Mouse (Mus musculus) heart, postnatal 25 days (tissue): ENCODE measurements around the gene Olfr1157. TPM values are rescaled to one million over a fixed set of nuclear protein-coding genes. Genes with fewer than 3 reads are reported as not detected.

Experiments
- DNase-seq: peaks from one replicate; pipeline ENCODE4 v3.0.0; 2022; ENCODE audit warnings: low spot score
- intact Hi-C: fragments of 180-260 bp; cut with DNase I; formaldehyde crosslinking; loops from one replicate; pipeline ENCODE4 v1.15.1; 2025
- total RNA-seq, 2 experiments: library from RNA; stranded (reverse); gene quantifications; 2 replicates each; pipeline ENCODE4 v1.2.3; 2021

Olfr1157 gene
- not detected for total RNA-seq

DNA sequence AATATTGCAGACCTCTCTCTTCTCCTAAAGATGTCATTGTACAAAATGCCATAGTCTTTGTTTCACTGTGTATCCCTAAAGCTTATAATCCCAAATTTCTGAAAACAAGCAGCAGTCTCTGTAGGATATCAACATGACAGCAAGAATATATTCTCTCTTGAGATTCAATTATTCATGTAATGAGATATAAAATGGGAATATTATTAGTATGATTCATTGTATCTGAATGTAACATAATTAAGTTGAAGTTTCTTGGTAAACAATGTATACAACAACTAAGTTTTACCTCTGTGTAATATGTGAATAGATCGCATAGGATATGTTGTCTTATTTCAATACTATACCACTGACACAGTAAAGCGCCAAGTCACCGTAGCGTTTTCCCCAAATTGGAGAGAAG lies at the start of gene Olfr1157:
Olfr1157 (minus strand) TSS at position 101 of the 400 bp plus-strand sequence.
- DNase-seq = no peak
- intact Hi-C loops = no loop called here

DNA sequence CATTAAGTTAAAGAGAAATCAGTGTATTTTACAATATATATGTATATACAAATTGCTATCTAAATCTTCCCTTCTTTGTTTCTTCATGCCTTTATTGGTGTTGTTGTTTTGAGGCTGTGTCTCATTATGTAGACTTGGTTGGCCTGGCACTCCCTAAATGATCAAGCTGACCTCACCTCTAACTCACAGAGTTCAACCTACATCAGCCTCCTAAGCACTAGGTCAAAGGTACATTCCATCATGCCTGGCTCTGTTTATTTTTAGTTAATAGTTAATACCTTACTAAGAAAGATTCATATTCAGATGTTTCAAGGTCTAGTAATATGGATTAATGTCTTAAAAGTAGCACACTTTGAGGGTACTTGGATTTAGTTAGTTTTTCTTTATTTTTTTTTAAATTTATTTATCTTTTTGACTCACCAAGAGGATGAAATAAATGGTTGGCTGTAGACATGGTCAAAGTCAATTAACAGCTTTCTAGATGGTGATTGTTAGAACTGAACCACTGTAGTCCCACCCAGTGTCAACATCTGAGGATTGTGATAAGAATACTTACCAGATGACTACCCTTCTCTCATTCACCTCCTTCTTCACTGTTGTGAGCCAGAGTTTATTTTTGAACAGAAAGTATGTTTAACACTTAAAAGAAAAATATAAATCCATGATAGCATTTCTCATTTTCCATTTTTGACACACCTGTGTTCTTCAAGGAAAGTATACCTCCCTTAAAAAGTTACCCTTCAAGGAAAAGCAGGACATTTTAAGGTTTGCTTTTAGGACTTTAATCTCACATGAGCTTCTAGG lies 39.6 kb upstream of the Olfr1157 start, which contains the start of gene Olfr1160:
Olfr1160 (minus strand) TSS at position 754 of the 804 bp plus-strand sequence.
- intact Hi-C loops = no loop called here

DNA sequence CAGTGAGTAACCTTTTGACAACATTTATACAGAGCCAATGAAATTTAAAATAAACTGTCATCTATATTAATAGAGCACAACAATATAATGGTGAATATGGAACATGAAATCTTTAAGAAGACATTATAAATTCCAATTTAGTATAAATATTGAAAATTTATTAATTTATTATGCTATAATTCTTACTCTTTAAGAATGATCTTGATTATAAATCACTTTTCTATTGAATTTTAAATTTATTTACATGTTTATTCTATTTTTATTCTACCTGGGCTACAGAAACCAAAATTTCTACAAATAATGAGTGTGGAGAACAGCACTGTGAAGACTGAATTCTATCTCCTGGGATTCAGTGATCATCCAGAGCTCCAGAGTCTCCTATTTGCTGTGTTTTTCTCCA lies 21.7 kb upstream of the Olfr1157 start, which contains the start of gene Olfr1158:
Olfr1158 (plus strand) TSS at position 301 of the 400 bp plus-strand sequence.
- intact Hi-C loops = no loop called here
- DNase-seq = no peak

More for the DNA sequence above, 39.6 kb upstream of the Olfr1157 start, which contains the start of gene Olfr1160:
- no peak for DNase-seq

DNA sequence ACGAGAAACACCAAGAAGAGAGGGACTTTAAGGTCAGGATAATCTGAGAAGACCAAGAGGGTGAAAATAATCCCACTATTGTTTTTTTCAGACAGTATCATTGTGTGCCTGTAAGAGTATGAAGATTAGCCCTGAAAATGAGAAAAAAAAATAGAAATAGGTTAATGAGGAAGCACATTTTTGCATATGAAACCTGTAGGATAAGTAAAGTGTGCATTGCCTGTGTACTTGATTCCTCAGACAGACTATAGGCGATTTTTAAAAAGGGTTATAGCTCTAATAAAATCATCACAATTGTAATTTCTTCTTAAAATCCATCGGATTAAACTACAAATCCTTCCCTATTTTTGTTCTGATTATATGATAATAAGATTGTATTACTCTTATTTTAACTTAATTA lies 6.5 kb upstream of the Olfr1157 start, which contains the start of gene Olfr74:
Olfr74 (minus strand) TSS at position 101 of the 400 bp plus-strand sequence.
- intact Hi-C loops = no loop called here
- DNase-seq = no peak

DNA sequence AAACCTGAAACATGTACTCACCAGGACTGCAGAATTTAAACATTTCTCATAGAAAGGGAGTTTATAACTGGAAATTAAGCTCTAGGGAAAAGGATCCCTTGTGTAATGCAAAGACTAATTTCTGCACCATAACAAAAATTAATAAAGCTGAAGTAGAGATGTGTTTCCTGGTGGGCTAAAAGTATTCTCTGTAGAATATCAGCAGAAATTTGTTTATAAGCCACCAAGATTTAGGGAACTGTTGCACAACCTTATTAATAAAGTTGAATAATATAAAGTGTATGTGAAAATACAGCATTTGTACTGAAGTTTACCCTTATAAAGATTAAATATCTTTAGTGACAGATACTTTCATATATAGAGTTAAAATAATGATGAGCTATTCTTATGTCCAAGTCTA lies 15.1 kb downstream of the Olfr1157 start, which contains the start of gene Olfr1156:
Olfr1156 (minus strand) TSS at position 101 of the 400 bp plus-strand sequence.
- no peak for DNase-seq
- intact Hi-C loops = no loop called here

DNA sequence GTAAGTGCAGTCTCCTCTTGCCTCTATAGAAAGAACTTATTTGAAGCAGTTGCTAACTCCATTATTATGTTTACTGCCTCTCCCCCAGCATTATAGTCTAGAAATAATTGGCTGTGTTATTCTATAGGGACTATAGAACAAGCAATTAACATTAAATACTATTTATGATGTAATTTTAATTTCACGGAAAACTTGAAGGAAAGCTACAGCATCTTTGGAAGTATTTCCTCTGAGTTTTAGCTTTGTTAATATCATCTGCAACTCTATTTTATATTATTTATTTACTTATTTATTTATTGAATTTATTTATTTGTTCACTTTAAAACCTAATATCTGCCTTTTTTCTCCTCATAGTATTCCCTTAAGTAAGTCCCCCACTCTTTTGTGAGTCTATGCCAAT lies 23.1 kb downstream of the Olfr1157 start, which contains the start of gene Olfr1155:
Olfr1155 (minus strand) TSS at position 101 of the 400 bp plus-strand sequence.
- intact Hi-C loops = no loop called here
- no peak for DNase-seq

Other genes with a start within 250 kb of the Olfr1157 start
- not detected for gene Olfr1138, start 228.3 kb downstream of the Olfr1157 start, total RNA-seq
- gene Olfr1140, start 224.5 kb downstream of the Olfr1157 start, total RNA-seq = not detected
- gene Olfr1141, start 214.3 kb downstream of the Olfr1157 start, total RNA-seq = not detected
- not detected for gene Olfr152, start 188.8 kb downstream of the Olfr1157 start, total RNA-seq
- gene Olfr1143, start 167.7 kb downstream of the Olfr1157 start, total RNA-seq = not detected
- gene Olfr1145, start 158.5 kb downstream of the Olfr1157 start, total RNA-seq = not detected
- gene Olfr1148, start 137.8 kb downstream of the Olfr1157 start, total RNA-seq = not detected
- not detected for gene Olfr1150-ps1, start 124.3 kb downstream of the Olfr1157 start, total RNA-seq
- not detected for gene Olfr1151, start 112.4 kb downstream of the Olfr1157 start, total RNA-seq
- not detected for gene Olfr1152, start 101.8 kb downstream of the Olfr1157 start, total RNA-seq
- not detected for gene Olfr1153, start 73.3 kb downstream of the Olfr1157 start, total RNA-seq
- gene Olfr1154, start 63.1 kb downstream of the Olfr1157 start, total RNA-seq = not detected
- not detected for gene Olfr1155, start 23.2 kb downstream of the Olfr1157 start, total RNA-seq
- gene Olfr1156, start 15.2 kb downstream of the Olfr1157 start, total RNA-seq = not detected
- not detected for gene Olfr74, start 6.4 kb upstream of the Olfr1157 start, total RNA-seq
- not detected for gene Olfr1158, start 21.8 kb upstream of the Olfr1157 start, total RNA-seq
- gene Olfr1160, start 40.0 kb upstream of the Olfr1157 start, total RNA-seq = not detected
- not detected for gene Olfr1161, start 54.5 kb upstream of the Olfr1157 start, total RNA-seq
- not detected for gene Olfr73, start 69.4 kb upstream of the Olfr1157 start, total RNA-seq
- not detected for gene Olfr1162, start 82.8 kb upstream of the Olfr1157 start, total RNA-seq
- gene Olfr1163, start 103.5 kb upstream of the Olfr1157 start, total RNA-seq = not detected
- gene Olfr1164, start 125.7 kb upstream of the Olfr1157 start, total RNA-seq = not detected
- not detected for gene Olfr1166, start 160.0 kb upstream of the Olfr1157 start, total RNA-seq
- not detected for gene Olfr1167, start 186.9 kb upstream of the Olfr1157 start, total RNA-seq
- not detected for gene Olfr1168, start 213.6 kb upstream of the Olfr1157 start, total RNA-seq